Comparison of ENCODE assay signal across 9 mouse cellular contexts in the genomic region with DNA sequence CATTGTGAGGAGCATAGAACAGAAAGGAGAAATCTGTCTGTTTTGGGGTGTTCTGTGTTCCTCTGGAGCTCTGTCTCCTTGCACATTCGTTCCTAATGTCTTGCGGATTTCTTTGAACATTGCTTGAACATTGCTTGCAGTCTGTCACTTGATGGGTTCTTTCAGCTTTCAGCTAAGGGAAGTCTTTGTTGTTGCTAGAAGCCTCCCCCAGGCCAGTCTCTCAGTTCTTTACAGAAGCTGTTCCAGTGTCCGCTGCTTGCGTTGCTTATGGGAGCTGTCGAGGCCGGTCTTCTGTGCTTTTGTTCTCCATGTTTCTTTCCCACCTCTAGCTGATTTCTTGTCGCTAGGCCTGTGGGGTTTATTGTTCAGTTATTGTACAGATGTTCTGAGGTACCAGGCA. TPM values are rescaled to one million over a fixed set of nuclear protein-coding genes. Genes with fewer than 3 reads are reported as not detected.
DNase-seq lines count a peak whose midpoint lies in the region; ATAC-seq and TF ChIP-seq lines count a peak whose summit lies in the region.
"Had no signal": no experiment of that assay in that cellular context is flagged by ENCODE, and none has a peak within 500 bp of the region (broad histone marks: within the 10 kb centered on the region; RNA-seq: fewer than 3 reads in every experiment).

No protein-coding gene starts in this region.

- no peak overlapping the region for H3K9ac ChIP-seq in heart, embryonic 15.5 days
- peak overlapping the region; percentile 13; the same call in 1 of the 2 replicates for H3K9ac ChIP-seq in liver, embryonic 13.5 days
- peak overlapping the region; percentile 3 for H3K9ac ChIP-seq in stomach, embryonic 16.5 days (ENCODE audit: low read length)
- H3K9ac ChIP-seq: heart, embryonic 12.5 days had no signal

- peaks cover 52% of the 10 kb centered on the region for H3K4me1 ChIP-seq in heart, embryonic 15.5 days (replicated peaks)
- H3K4me1 ChIP-seq in spleen, adult 2 months (ENCODE audit: control insufficient read depth, insufficient read depth, insufficient read length), result peaks cover 32% of the 10 kb centered on the region; the same call in 1 of the 2 replicates
- peaks cover 92% of the 10 kb centered on the region for H3K4me1 ChIP-seq in liver, embryonic 13.5 days (replicated peaks)
- H3K4me1 ChIP-seq in stomach, embryonic 16.5 days (ENCODE audit: control insufficient read depth, insufficient read depth, low read length), result peaks cover 64% of the 10 kb centered on the region
- peaks cover 24% of the 10 kb centered on the region for H3K4me1 ChIP-seq in cerebellum, adult 2 months (ENCODE audit: control insufficient read depth, insufficient read depth, low read length)

- no peaks in the 10 kb centered on the region for H3K27me3 ChIP-seq in heart, embryonic 15.5 days
- no peaks in the 10 kb centered on the region for H3K27me3 ChIP-seq in spleen, adult 2 months (ENCODE audit: control insufficient read depth, insufficient read depth, low read length)
- no peaks in the 10 kb centered on the region for H3K27me3 ChIP-seq in liver, embryonic 13.5 days
- no peaks in the 10 kb centered on the region for H3K27me3 ChIP-seq in stomach, embryonic 16.5 days (ENCODE audit: control insufficient read depth, insufficient read depth, low read length)
- H3K27me3 ChIP-seq in cerebellum, adult 2 months (ENCODE audit: control insufficient read depth, insufficient read depth, low read length), result no peaks in the 10 kb centered on the region
- H3K27me3 ChIP-seq: heart, embryonic 12.5 days had no signal

- H3K4me3 ChIP-seq in heart, embryonic 15.5 days, result no peak overlapping the region
- H3K4me3 ChIP-seq in spleen, adult 2 months (ENCODE audit: extremely low read depth, insufficient read depth, insufficient read length), result no peak overlapping the region
- H3K4me3 ChIP-seq in liver, embryonic 13.5 days (replicated peaks), result no peak overlapping the region
- no peak overlapping the region for H3K4me3 ChIP-seq in stomach, embryonic 16.5 days (replicated peaks; ENCODE audit: low read length)
- no peak overlapping the region for H3K4me3 ChIP-seq in cerebellum, adult 2 months (replicated peaks; ENCODE audit: insufficient read depth, low read depth, low read length)
- H3K4me3 ChIP-seq: heart, embryonic 12.5 days had no signal

- no peak for TF ChIP-seq POLR2A in spleen, adult 2 months (IDR thresholded peaks at IDR 0.05; ENCODE audit: low read depth, low read length)
- TF ChIP-seq POLR2A in cerebellum, adult 2 months (IDR thresholded peaks at IDR 0.05; ENCODE audit: borderline replicate concordance, insufficient read depth, low read length), result no peak

- ATAC-seq in heart, embryonic 15.5 days (replicated peaks; ENCODE audit: insufficient number of reproducible peaks, insufficient read depth, low FRiP score, low read depth), result no peak
- no peak for ATAC-seq in liver, embryonic 13.5 days (ENCODE audit: low read depth)
- ATAC-seq in stomach, embryonic 16.5 days (ENCODE audit: insufficient read depth, low FRiP score), result no peak

- no peaks in the 10 kb centered on the region for H3K9me3 ChIP-seq in heart, embryonic 15.5 days (replicated peaks)
- no peaks in the 10 kb centered on the region for H3K9me3 ChIP-seq in liver, embryonic 13.5 days (replicated peaks)
- no peaks in the 10 kb centered on the region for H3K9me3 ChIP-seq in stomach, embryonic 16.5 days (replicated peaks; ENCODE audit: control insufficient read depth, low read length)
- H3K9me3 ChIP-seq: heart, embryonic 12.5 days had no signal

- 0 out of 2 replicates have a peak overlapping the region, but pooled peaks have one; percentile 0 for H3K27ac ChIP-seq in heart, embryonic 15.5 days
- H3K27ac ChIP-seq in spleen, adult 2 months (ENCODE audit: insufficient read depth, low read length), result 0 out of 2 replicates have a peak overlapping the region, but pooled peaks have one; percentile 8
- peak overlapping the region; percentile 51 for H3K27ac ChIP-seq in liver, embryonic 13.5 days
- peak overlapping the region; percentile 26 for H3K27ac ChIP-seq in stomach, embryonic 16.5 days (ENCODE audit: low read length)
- H3K27ac ChIP-seq in cerebellum, adult 2 months (ENCODE audit: insufficient read depth, low read length), result no peak overlapping the region

- DNase-seq in heart, adult 9 months (ENCODE audit: low spot score in 2 of 2), result no peak
- no peak for DNase-seq in spleen, adult 2 months (ENCODE audit: low read depth in 1 of 2, low spot score in 2 of 2)
- DNase-seq in spleen, postnatal 36 days (ENCODE audit: low spot score in 2 of 2), result no peak
- DNase-seq in liver, embryonic 13.5 days, result no peak
- no peak for DNase-seq in cerebellum, adult 2 months
- no peak for DNase-seq in layer of hippocampus, adult 9-11 months

- no peaks in the 10 kb centered on the region for H3K36me3 ChIP-seq in heart, embryonic 15.5 days
- H3K36me3 ChIP-seq in spleen, adult 2 months (ENCODE audit: control insufficient read depth, insufficient read depth, low read length), result no peaks in the 10 kb centered on the region
- no peaks in the 10 kb centered on the region for H3K36me3 ChIP-seq in liver, embryonic 13.5 days
- H3K36me3 ChIP-seq in stomach, embryonic 16.5 days (ENCODE audit: control insufficient read depth, insufficient read depth, low read length), result no peaks in the 10 kb centered on the region
- H3K36me3 ChIP-seq: heart, embryonic 12.5 days had no signal

- TF ChIP-seq CTCF in spleen, adult 2 months (IDR thresholded peaks at IDR 0.05; ENCODE audit: extremely low read depth, insufficient read depth, insufficient read length, insufficient replicate concordance), result no peak
- no peak for TF ChIP-seq CTCF in cerebellum, adult 2 months (IDR thresholded peaks at IDR 0.05; ENCODE audit: borderline replicate concordance, insufficient read depth, low read depth, low read length)

- no peak overlapping the region for H3K4me2 ChIP-seq in heart, embryonic 15.5 days
- no peak overlapping the region for H3K4me2 ChIP-seq in liver, embryonic 13.5 days
- no peak overlapping the region for H3K4me2 ChIP-seq in stomach, embryonic 16.5 days (ENCODE audit: low read depth, low read length)
- H3K4me2 ChIP-seq: heart, embryonic 12.5 days had no signal

- WGBS in heart, embryonic 15.5 days, result 59% methylated on average over 7 of the region's 7 CpGs
- 75% methylated on average over 7 of the region's 7 CpGs for WGBS in spleen, adult 2 months
- 73% methylated on average over 7 of the region's 7 CpGs for WGBS in liver, embryonic 13.5 days (ENCODE audit: insufficient replicate concordance)
- 57% methylated on average over 7 of the region's 7 CpGs for WGBS in stomach, embryonic 16.5 days
- 64% methylated on average over 7 of the region's 7 CpGs for WGBS in cerebellum, adult 2 months

RNA-seq across cellular contexts. Expression of a gene that starts 7.3 kb away (rescaled TPM):
- polyA plus RNA-seq in heart, embryonic 15.5 days (2015; fragmentation: Nextera tagmentation; extraction: Ambion mirVana), result 25.1 and 34.3 TPM in 2 replicates
- 19.7 and 22.0 TPM in 2 replicates for polyA plus RNA-seq in spleen, adult 2 months (2012; rRNA removed)
- polyA plus RNA-seq in liver, embryonic 13.5 days (2015; fragmentation: Nextera tagmentation; extraction: Ambion mirVana), result 10.4 and 12.1 TPM in 2 replicates
- 48.7 and 60.3 TPM in 2 replicates for polyA plus RNA-seq in stomach, embryonic 16.5 days (2015; fragmentation: Nextera tagmentation; extraction: Ambion mirVana)
- polyA plus RNA-seq in cerebellum, adult 2 months (2012; rRNA removed), result 30.6 and 31.4 TPM in 2 replicates

RNA-seq across cellular contexts. Expression of a gene that starts 17.9 kb away (rescaled TPM):
- polyA plus RNA-seq in heart, embryonic 15.5 days (2015; fragmentation: Nextera tagmentation; extraction: Ambion mirVana), result not detected in 2 replicates
- polyA plus RNA-seq in spleen, adult 2 months (2012; rRNA removed), result not detected in 2 replicates
- polyA plus RNA-seq in liver, embryonic 13.5 days (2015; fragmentation: Nextera tagmentation; extraction: Ambion mirVana), result not detected in 2 replicates
- polyA plus RNA-seq in stomach, embryonic 16.5 days (2015; fragmentation: Nextera tagmentation; extraction: Ambion mirVana), result 139 and 218 TPM in 2 replicates
- not detected in 2 replicates for polyA plus RNA-seq in cerebellum, adult 2 months (2012; rRNA removed)
- polyA plus RNA-seq: heart, embryonic 12.5 days had no signal

RNA-seq across cellular contexts. Expression of a gene that starts 43.0 kb away (rescaled TPM):
- polyA plus RNA-seq in heart, embryonic 15.5 days (2015; fragmentation: Nextera tagmentation; extraction: Ambion mirVana), result 0.53 and 1.4 TPM in 2 replicates
- 35.2 and 41.1 TPM in 2 replicates for polyA plus RNA-seq in spleen, adult 2 months (2012; rRNA removed)
- polyA plus RNA-seq in liver, embryonic 13.5 days (2015; fragmentation: Nextera tagmentation; extraction: Ambion mirVana), result 0.08 TPM in 1 of 2 replicates, not detected in the other
- 3.3 and 3.8 TPM in 2 replicates for polyA plus RNA-seq in stomach, embryonic 16.5 days (2015; fragmentation: Nextera tagmentation; extraction: Ambion mirVana)
- polyA plus RNA-seq in cerebellum, adult 2 months (2012; rRNA removed), result 0.43 and 0.54 TPM in 2 replicates

Comparison
In these comparisons a context has a peak if more than half of its experiments do, and no peak if none do; other contexts are left out.
1. RNA of a gene that starts 17.9 kb away (polyA plus RNA-seq): 139 to 218 TPM in stomach, embryonic 16.5 days; not detected in liver, embryonic 13.5 days, not detected in spleen, adult 2 months, not detected in heart, embryonic 15.5 days and not detected in cerebellum, adult 2 months; every median in the first group is over 100 times any median in the second.